Mouse (Mus musculus) spleen, adult 2 months (tissue): ENCODE measurements around the gene Hexim2.

Experiments
- CTCF ChIP-seq: fragments of 200-500 bp; IDR thresholded peaks from 2 replicates; pipeline ENCODE4 v1.5.1; 2011; ENCODE audit warnings: mild to moderate bottlenecking, inconsistent platforms; ENCODE audit not compliant: insufficient read depth, insufficient read length, insufficient replicate concordance; ENCODE audit errors: extremely low read depth
- POLR2A ChIP-seq: fragments of 200-500 bp; IDR thresholded peaks from 2 replicates; pipeline ENCODE4 v1.6.1; 2011; ENCODE audit warnings: low read depth, low read length, inconsistent platforms

DNA sequence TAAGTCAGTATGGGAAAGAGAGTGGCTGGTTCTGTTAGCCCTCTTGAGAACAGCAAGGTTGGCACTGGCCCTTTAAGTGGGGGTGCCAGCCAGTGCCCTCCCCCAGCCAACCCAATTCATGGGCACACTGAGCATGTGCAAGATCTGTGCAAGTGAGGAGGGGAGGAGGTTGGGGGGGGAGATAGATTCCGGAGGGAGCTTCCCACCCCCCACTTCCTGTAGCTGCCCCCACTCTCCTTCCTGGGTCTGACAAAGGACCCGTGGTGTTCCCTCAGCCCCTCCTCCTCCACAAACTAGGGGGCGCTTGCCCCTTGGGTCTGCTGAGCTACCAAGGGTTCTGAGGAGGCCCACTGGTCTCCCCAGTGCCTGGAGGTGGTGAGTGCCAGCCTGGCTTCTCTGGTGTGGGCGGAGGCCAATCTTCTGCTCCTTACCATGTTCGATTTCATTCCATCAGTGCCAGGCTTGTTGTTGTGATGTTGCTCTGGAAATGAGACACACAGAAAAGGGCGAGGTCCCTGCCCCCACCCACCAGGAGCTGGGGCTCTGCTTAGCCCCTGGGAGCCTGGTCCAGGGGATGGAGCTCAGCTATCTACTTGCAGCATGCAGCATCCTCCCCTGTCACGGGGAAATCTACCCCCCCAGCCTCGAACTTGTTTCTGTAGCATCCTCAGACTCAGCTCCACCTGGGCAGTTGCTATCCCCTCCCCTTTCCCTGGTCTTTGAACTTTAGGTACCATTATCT lies 10.4 kb downstream of the Hexim2 start:
- no peak for TF ChIP-seq CTCF
- TF ChIP-seq POLR2A = no peak
